Mouse (Mus musculus) CH12.LX (cell line): ENCODE data around the gene Hils1. TPM values are rescaled to one million over a fixed set of nuclear protein-coding genes. Genes with fewer than 3 reads are reported as not detected.

Experiments
- DNase-seq: peaks from one replicate; pipeline ENCODE4 v3.0.0-alpha.2; 2013; ENCODE audit errors: extremely low read depth
- H3K27ac ChIP-seq: 2 replicates; pipeline ENCODE4 v1.5.1; 2012; ENCODE audit warnings: low read depth, mild to moderate bottlenecking, control low read depth, moderate library complexity; ENCODE audit not compliant: insufficient read depth
- H3K27me3 ChIP-seq: replicated peaks from 2 replicates; pipeline ENCODE3; 2012; ENCODE audit warnings: inconsistent platforms
- H3K36me3 ChIP-seq, 2 experiments: replicated peaks in 1 of 2; 2 replicates each; pipeline versions ENCODE3 to v1.6.1; 2012; ENCODE audit warnings: inconsistent platforms in 1 of 2, low read length in 1 of 2, mild to moderate bottlenecking in 1 of 2, mixed read lengths in 1 of 2, moderate library complexity in 1 of 2; ENCODE audit not compliant: control insufficient read depth in 1 of 2, insufficient read depth in 1 of 2
- H3K4me1 ChIP-seq, 2 experiments: 2 replicates each; pipeline ENCODE4 v1.6.1; 2012; ENCODE audit warnings: inconsistent platforms in 1 of 2, moderate library complexity in 1 of 2; ENCODE audit not compliant: insufficient read depth in 2 of 2, control insufficient read depth in 1 of 2
- H3K4me2 ChIP-seq: 2 replicates; pipeline ENCODE4 v1.6.1; 2012; ENCODE audit warnings: low read depth, mild to moderate bottlenecking, control low read depth; ENCODE audit not compliant: poor library complexity, insufficient read depth, severe bottlenecking
- H3K4me3 ChIP-seq, 3 experiments: fragments of 150-350 bp in 1 of 3; sonication (generic) in 1 of 3; replicated peaks in 1 of 3; 2 replicates each; pipeline versions ENCODE3 to v1.5.1; 2011 to 2012; ENCODE audit warnings: low read depth in 2 of 3, low read length in 2 of 3, mild to moderate bottlenecking in 2 of 3, moderate library complexity in 2 of 3, control low read depth in 1 of 3, improper control_type of control experiment in 1 of 3, inconsistent platforms in 1 of 3, mixed read lengths in 1 of 3; ENCODE audit not compliant: poor library complexity in 1 of 3
- H3K79me2 ChIP-seq: replicated peaks from 2 replicates; pipeline ENCODE4 v1.6.1; 2012; ENCODE audit warnings: mild to moderate bottlenecking, moderate library complexity; ENCODE audit not compliant: control insufficient read depth, poor library complexity, insufficient read depth, severe bottlenecking; ENCODE audit errors: extremely low read depth
- H3K9ac ChIP-seq: 2 replicates; pipeline ENCODE4 v1.6.1; 2012; ENCODE audit warnings: low read depth, mild to moderate bottlenecking, control low read depth, moderate library complexity; ENCODE audit not compliant: insufficient read depth
- H3K9me3 ChIP-seq: replicated peaks from 2 replicates; pipeline ENCODE3; 2012; ENCODE audit warnings: low read length, inconsistent platforms, mixed read lengths
- BHLHE40 ChIP-seq: IDR thresholded peaks from 2 replicates; pipeline ENCODE4 v1.6.1; 2011; ENCODE audit warnings: mild to moderate bottlenecking, low read depth, low read length, improper control_type of control experiment
- CHD1 ChIP-seq: IDR thresholded peaks from 2 replicates; pipeline ENCODE4 v1.6.1; 2012; ENCODE audit warnings: low read depth, low read length, improper control_type of control experiment, inconsistent platforms
- E2F4 ChIP-seq: IDR thresholded peaks from 2 replicates; pipeline ENCODE4 v1.6.1; 2011; ENCODE audit warnings: low read depth, low read length, improper control_type of control experiment; ENCODE audit not compliant: insufficient replicate concordance
- ELF1 ChIP-seq: IDR thresholded peaks from 2 replicates; pipeline ENCODE4 v1.6.1; 2014; ENCODE audit warnings: low read depth, mild to moderate bottlenecking, inconsistent platforms, low read length, improper control_type of control experiment
- ETS1 ChIP-seq: conservative IDR thresholded peaks from 2 replicates; pipeline ENCODE4 v1.6.1; 2012; ENCODE audit warnings: low read depth, mild to moderate bottlenecking, inconsistent platforms, low read length, improper control_type of control experiment, moderate library complexity
- HCFC1 ChIP-seq: IDR thresholded peaks from 2 replicates; pipeline ENCODE4 v1.6.1; 2012; ENCODE audit warnings: low read depth, mild to moderate bottlenecking, inconsistent platforms, low read length, improper control_type of control experiment
- IRF4 ChIP-seq: IDR thresholded peaks from 2 replicates; pipeline ENCODE4 v1.6.1; 2014; ENCODE audit warnings: low read depth, mild to moderate bottlenecking, inconsistent platforms, low read length, improper control_type of control experiment
- JUN ChIP-seq: IDR thresholded peaks from 2 replicates; pipeline ENCODE4 v1.6.1; 2011; ENCODE audit warnings: low read depth, mild to moderate bottlenecking, low read length, improper control_type of control experiment, moderate library complexity; ENCODE audit not compliant: insufficient read depth
- JUND ChIP-seq: conservative IDR thresholded peaks from 2 replicates; pipeline ENCODE4 v1.6.1; 2011; ENCODE audit warnings: low read depth, low read length, improper control_type of control experiment
- MAFK ChIP-seq: IDR thresholded peaks from 2 replicates; pipeline ENCODE4 v1.6.1; 2011; ENCODE audit warnings: low read length, improper control_type of control experiment; ENCODE audit not compliant: insufficient replicate concordance
- MAZ ChIP-seq: IDR thresholded peaks from 2 replicates; pipeline ENCODE4 v1.6.1; 2012; ENCODE audit warnings: low read depth, mild to moderate bottlenecking, inconsistent platforms, low read length, improper control_type of control experiment, moderate library complexity
- MEF2A ChIP-seq: IDR thresholded peaks from 2 replicates; pipeline ENCODE4 v1.6.1; 2014; ENCODE audit warnings: low read depth, mild to moderate bottlenecking, inconsistent platforms, low read length, improper control_type of control experiment, borderline replicate concordance
- MXI1 ChIP-seq: IDR thresholded peaks from 2 replicates; pipeline ENCODE4 v1.6.1; 2011; ENCODE audit warnings: mild to moderate bottlenecking, low read depth, low read length, improper control_type of control experiment
- MYC ChIP-seq: IDR thresholded peaks from 2 replicates; pipeline ENCODE4 v1.6.1; 2011; ENCODE audit warnings: low read depth, mild to moderate bottlenecking, improper control_type of control experiment, low read length
- NELFE ChIP-seq: IDR thresholded peaks from 2 replicates; pipeline ENCODE4 v1.6.1; 2011; ENCODE audit warnings: low read depth, low read length, improper control_type of control experiment
- PAX5 ChIP-seq: IDR thresholded peaks from 2 replicates; pipeline ENCODE4 v1.6.1; 2012; ENCODE audit warnings: low read length, inconsistent platforms, mixed read lengths
- POLR2A ChIP-seq: IDR thresholded peaks from 2 replicates; pipeline ENCODE4 v1.6.1; 2011; ENCODE audit warnings: low read depth, mild to moderate bottlenecking, improper control_type of control experiment, low read length
- RAD21 ChIP-seq: IDR thresholded peaks from 2 replicates; pipeline ENCODE4 v1.6.1; 2011; ENCODE audit warnings: low read depth, mild to moderate bottlenecking, low read length, improper control_type of control experiment, moderate library complexity
- RCOR1 ChIP-seq: conservative IDR thresholded peaks from 2 replicates; pipeline ENCODE4 v1.6.1; 2012; ENCODE audit warnings: low read depth, mild to moderate bottlenecking, inconsistent platforms, low read length, improper control_type of control experiment
- SIN3A ChIP-seq: IDR thresholded peaks from 2 replicates; pipeline ENCODE4 v1.6.1; 2012; ENCODE audit warnings: low read length, improper control_type of control experiment, inconsistent platforms
- TCF12 ChIP-seq: IDR thresholded peaks from 2 replicates; pipeline ENCODE4 v1.6.1; 2014; ENCODE audit warnings: low read depth, mild to moderate bottlenecking, inconsistent platforms, low read length, improper control_type of control experiment
- USF1 ChIP-seq: IDR thresholded peaks from 2 replicates; pipeline ENCODE4 v1.6.1; 2014; ENCODE audit warnings: low read depth, mild to moderate bottlenecking, inconsistent platforms, low read length, improper control_type of control experiment
- USF2 ChIP-seq: conservative IDR thresholded peaks from 2 replicates; pipeline ENCODE4 v1.6.1; 2011; ENCODE audit warnings: low read depth, low read length, improper control_type of control experiment
- ZKSCAN1 ChIP-seq: IDR thresholded peaks from 2 replicates; pipeline ENCODE4 v1.6.1; 2012; ENCODE audit warnings: low read depth, inconsistent platforms, low read length, improper control_type of control experiment, borderline replicate concordance
- ZMIZ1 ChIP-seq: IDR thresholded peaks from 2 replicates; pipeline ENCODE4 v1.6.1; 2012; ENCODE audit warnings: low read depth, mild to moderate bottlenecking, inconsistent platforms, low read length, improper control_type of control experiment
- ZNF384 ChIP-seq: IDR thresholded peaks from 2 replicates; pipeline ENCODE4 v1.6.1; 2012; ENCODE audit warnings: low read depth, low read length, improper control_type of control experiment, inconsistent platforms
- dilution Hi-C: fragments of 300-500 bp; cut with MboI; formaldehyde crosslinking; loops from 2 replicates; pipeline ENCODE4 v1.14.3; 2020; ENCODE audit warnings: low sequenced_read_pairs; ENCODE audit not compliant: extremely low pct_unique_long_range_greater_than_20kb, extremely low pct_ligation_motif_present
- in situ Hi-C: fragments of 300-500 bp; cut with MboI; formaldehyde crosslinking; loops from 3 replicates; pipeline ENCODE4 v1.14.3; 2019; ENCODE audit warnings: low sequenced_read_pairs, low pct_ligation_motif_present, low pct_unique_long_range_greater_than_20kb, mixed read lengths
- polyA plus RNA-seq: library from polyadenylated mRNA; unstranded; fragments of >175 nt; gene quantifications from 2 replicates; pipeline ENCODE4 v1.2.1, GENCODE M21; 2012; ENCODE audit warnings: low read depth; ENCODE audit not compliant: insufficient read length
- total RNA-seq, 2 experiments: library from RNA; depleted of rRNA; stranded (reverse); fragments of 300-350 nt in 1 of 2; fragments of >200 nt in 1 of 2; gene quantifications; 2 replicates each; pipeline ENCODE4 v1.2.3; 2012 to 2014

Gene Hils1
- total and polyA plus RNA-seq, 3 experiments, result not detected

DNA sequence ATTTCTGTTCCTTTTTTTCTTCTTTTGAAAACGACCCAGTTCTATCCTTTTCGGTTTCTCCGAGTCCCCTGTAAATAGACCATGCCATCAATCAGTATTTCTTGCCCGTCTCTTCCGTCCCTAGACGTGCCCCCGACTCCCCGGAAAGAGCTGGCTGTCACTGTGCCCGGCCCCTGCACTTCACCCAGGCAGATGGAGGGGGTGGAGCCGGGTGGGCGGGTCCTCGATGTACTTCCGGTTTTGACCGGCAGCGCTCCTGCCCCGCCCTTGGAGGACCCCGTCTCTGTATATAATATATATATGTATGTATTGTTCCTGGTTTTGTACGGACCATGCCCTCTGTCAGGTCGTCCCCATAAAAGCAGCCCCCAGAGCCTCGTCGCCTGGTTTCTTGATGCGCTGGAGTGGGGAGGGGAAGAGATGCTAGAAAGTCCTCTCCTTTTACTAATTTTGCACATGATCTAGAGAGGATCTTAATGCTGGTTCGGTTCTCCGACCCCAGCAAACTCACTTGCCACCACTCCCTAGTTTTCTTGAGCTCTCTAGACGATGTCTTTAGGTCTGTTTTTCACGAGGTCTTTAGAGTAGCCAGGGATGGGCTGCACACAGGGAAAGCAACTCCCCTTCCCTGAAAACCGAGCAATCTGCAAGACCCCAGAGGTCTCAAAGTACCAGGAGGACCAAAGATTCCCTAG is 39.3 kb downstream of the Hils1 start:
- in situ Hi-C loops (no loop called here), dilution Hi-C loops (no loop called here)
- H3K27ac ChIP-seq, result no peak overlapping the region
- no peaks in the 10 kb centered on the region for H3K79me2 ChIP-seq
- peaks cover 2 to 22% of the 10 kb centered on the region in 2 experiments; a peak in 2 of 4 replicates for H3K4me1 ChIP-seq
- peak overlapping the region; percentile 54 to 65 (median 56) for H3K4me3 ChIP-seq
- peak overlapping the region; percentile 96 for H3K4me2 ChIP-seq
- peak overlapping the region; percentile 83 for H3K9ac ChIP-seq
- DNase-seq, result peak; percentile 87
- H3K9me3 ChIP-seq, result no peaks in the 10 kb centered on the region
- H3K36me3 ChIP-seq, result peaks cover 19 to 43% of the 10 kb centered on the region in 2 experiments
- peak; percentile 78 for TF ChIP-seq SIN3A
- TF ChIP-seq TCF12, result peak; percentile 52; the same call in 1 of the 2 replicates
- TF ChIP-seq E2F4, result no peak
- TF ChIP-seq ZNF384, result no peak
- 0 out of 2 replicates have a peak, but pooled peaks have one; percentile 1 for TF ChIP-seq MEF2A
- peak; percentile 96 for TF ChIP-seq MAZ
- TF ChIP-seq USF2, result no peak
- no peak for TF ChIP-seq USF1
- no peak for TF ChIP-seq MAFK
- TF ChIP-seq NELFE, result peak; percentile 84
- no peak for TF ChIP-seq PAX5
- TF ChIP-seq BHLHE40, result 0 out of 2 replicates have a peak, but pooled peaks have one; percentile 1
- peak; percentile 90 for TF ChIP-seq ZMIZ1
- TF ChIP-seq ZKSCAN1, result no peak
- TF ChIP-seq IRF4, result no peak
- no peak for TF ChIP-seq JUND
- TF ChIP-seq CHD1, result no peak
- peak; percentile 89 for TF ChIP-seq ELF1
- no peak for TF ChIP-seq MYC
- TF ChIP-seq RCOR1, result no peak
- TF ChIP-seq POLR2A, result peak; percentile 82
- no peak for TF ChIP-seq RAD21
- TF ChIP-seq JUN, result no peak
- 0 out of 2 replicates have a peak, but pooled peaks have one; percentile 20 for TF ChIP-seq ETS1
- peak; percentile 70 for TF ChIP-seq HCFC1
- TF ChIP-seq MXI1, result peak; percentile 66; the same call in 1 of the 2 replicates
- TF ChIP-seq, all 38 proteins: peak for 12
- H3K27me3 ChIP-seq, result peaks cover 37% of the 10 kb centered on the region
